Mouse (Mus musculus) Patski (cell line): ENCODE measurements at regions not wholly inside any gene's neighbourhood (a gene's known extent, or its start where the extent isn't known, plus 50 kb on each side); places are given as distances from the start of the nearest gene placed in this dataset.
A peak's percentile ranks its signal among the peaks of the same experiment; 100 is the strongest.

Experiments
- ATAC-seq: fragments of 100-300 bp; one replicate; pipeline ENCODE4 v1.8.0; 2021
- CTCF ChIA-PET: fragments of 350-600 bp; sonication (Branson Sonifier 250); formaldehyde crosslinking; loops from one replicate; lab custom pipeline; 2022; ENCODE audit warnings: inconsistent platforms; lab: Charles Lee
- POLR2A ChIA-PET: fragments of 350-600 bp; sonication (Branson Sonifier 250); formaldehyde crosslinking; loops from one replicate; lab custom pipeline; 2022; ENCODE audit warnings: antibody characterized with exemption, inconsistent platforms; lab: Charles Lee
- DNase-seq: peaks from one replicate; pipeline ENCODE4 v3.0.0-alpha.2; 2011; ENCODE audit warnings: low read depth, low spot score
- H3K27me3 ChIP-seq: fragments of 371-371 bp; one replicate; pipeline ENCODE4 v1.5.1; 2021
- CTCF ChIP-seq: fragments of 100-300 bp; IDR thresholded peaks from one replicate; pipeline ENCODE4 v1.5.1; 2021
- in situ Hi-C: fragments of 300-500 bp; cut with MboI; formaldehyde crosslinking; loops from 3 replicates; pipeline ENCODE4 v1.11.1; 2018; ENCODE audit warnings: low pct_unique_long_range_greater_than_20kb, mixed read lengths

DNA sequence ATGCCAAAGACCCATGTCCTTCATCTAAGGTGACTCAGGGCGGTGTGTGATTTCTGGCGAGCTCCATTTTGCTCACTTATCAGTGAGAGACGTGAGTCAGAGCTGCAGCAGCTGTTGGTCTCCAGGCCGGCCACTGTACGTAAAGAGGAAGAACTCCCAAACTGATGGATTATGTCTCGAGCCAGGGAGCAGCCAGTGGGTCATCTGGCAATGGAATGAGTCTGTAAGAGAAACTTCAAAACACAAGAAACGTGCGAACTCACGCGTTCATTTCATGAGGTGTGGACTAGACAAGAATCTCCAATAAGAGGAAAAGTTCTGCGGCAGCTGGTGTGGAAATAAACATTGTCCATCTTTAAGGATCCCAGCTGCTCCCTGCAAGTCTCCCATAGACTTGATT, 170.4 kb downstream of the Cand1 start:
- in situ Hi-C loops: no loop called here
- TF ChIP-seq CTCF: no peak
- ATAC-seq: no peak
- ChIA-PET CTCF (interaction anchor here (0.7 kb wide), 1 partner anchor 14 kb away, joined by 3 read pairs; no protein-coding TSS in a partner anchor), POLR2A (no interaction called here)
- H3K27me3 ChIP-seq: no peaks in the 10 kb centered on the region
- DNase-seq: no peak

DNA sequence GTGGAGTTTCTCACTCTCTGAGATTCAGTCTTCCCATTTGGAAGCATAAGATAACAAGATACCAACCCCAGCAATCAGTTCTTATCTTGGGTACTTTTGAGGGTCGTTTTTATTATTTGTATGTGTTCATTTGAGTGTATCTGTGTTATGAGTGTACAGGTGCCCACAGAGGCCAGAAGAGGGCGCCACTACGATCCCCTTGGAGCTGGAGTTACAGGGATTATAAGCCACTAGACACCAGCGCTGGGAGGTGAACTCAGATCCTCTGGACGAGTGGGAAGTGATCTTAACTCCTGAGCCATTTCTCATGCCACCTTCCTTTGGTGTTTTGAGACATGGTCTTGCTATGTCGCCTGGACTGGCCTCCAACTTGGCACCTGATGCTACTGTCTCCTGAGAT, 172.0 kb downstream of the Cand1 start:
- in situ Hi-C loops: no loop called here
- ChIA-PET CTCF (no interaction called here), POLR2A (no interaction called here)
- no peak for TF ChIP-seq CTCF
- ATAC-seq (no peak), DNase-seq (no peak)
- H3K27me3 ChIP-seq: no peaks in the 10 kb centered on the region

DNA sequence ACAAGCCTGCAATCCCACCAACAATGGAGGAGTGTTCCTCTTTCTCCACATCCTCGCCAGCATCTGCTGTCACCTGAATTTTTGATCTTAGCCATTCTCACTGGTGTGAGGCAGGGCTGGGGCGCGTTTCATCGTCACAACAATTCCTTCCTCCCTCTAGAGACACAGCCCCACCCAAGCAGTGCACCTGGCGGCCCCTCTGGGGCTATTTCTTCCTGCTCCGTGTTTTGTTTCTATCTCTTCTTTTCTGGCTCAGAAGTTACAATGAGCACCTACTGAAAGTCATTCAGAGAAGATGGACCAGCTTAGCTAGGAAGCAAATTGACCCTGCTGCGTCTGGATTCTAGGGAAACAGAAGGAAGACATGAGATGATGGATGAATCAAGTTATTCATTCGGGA, 172.5 kb downstream of the Cand1 start:
- ATAC-seq (no peak), DNase-seq (no peak)
- ChIA-PET CTCF (no interaction called here), POLR2A (no interaction called here)
- no peak for TF ChIP-seq CTCF
- H3K27me3 ChIP-seq: no peaks in the 10 kb centered on the region
- in situ Hi-C loops: no loop called here

GRCm38 (mm10) chr10:119065974-119066373, 173.9 kb downstream of the Cand1 start:
- POLR2A ChIA-PET: interaction anchor here (0.7 kb wide), 1 partner anchor 1028 kb away, joined by 7 read pairs; no protein-coding TSS in a partner anchor
- CTCF ChIA-PET: interaction anchor here (1.3 kb wide), 1 partner anchor 14 kb away, joined by 5 read pairs; no protein-coding TSS in a partner anchor
- H3K27me3 ChIP-seq: no peaks in the 10 kb centered on the region
- no peak for ATAC-seq
- DNase-seq: no peak
- TF ChIP-seq CTCF: no peak
- in situ Hi-C loops: no loop called here

GRCm38 (mm10) chr10:119065133-119065817, 174.6 kb downstream of the Cand1 start:
- ChIA-PET CTCF (interaction anchor here (1.3 to 1.4 kb wide), 2 partner anchors 14 kb away, joined by 5 read pairs; no protein-coding TSS in a partner anchor), POLR2A (interaction anchor here (0.6 kb wide), 1 partner anchor 363 kb away, joined by 3 read pairs; no protein-coding TSS in a partner anchor)
- ATAC-seq (peak; percentile 83), DNase-seq (peak; percentile 69)
- no peak for TF ChIP-seq CTCF
- in situ Hi-C loops: no loop called here
- H3K27me3 ChIP-seq: no peaks in the 10 kb centered on the region

DNA sequence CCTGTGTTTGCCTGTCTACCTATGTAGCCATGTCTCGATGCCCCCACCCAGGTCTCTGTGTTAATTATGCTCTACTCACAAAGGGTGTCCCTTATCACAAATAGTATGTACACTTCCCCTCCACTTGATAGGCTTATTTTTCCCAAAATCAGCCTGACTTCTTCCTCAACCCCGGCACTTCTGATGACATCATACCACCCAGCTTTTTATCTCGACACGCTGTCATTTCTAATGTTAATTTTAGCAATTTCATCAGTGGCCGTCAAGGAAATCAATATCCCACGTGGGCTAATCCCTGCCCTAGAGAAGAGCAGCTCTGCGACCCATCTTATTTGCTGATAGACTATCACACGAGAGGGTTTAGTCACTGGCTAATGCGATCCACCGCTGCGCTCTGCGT, 175.6 kb downstream of the Cand1 start:
- in situ Hi-C loops: no loop called here
- ATAC-seq (no peak), DNase-seq (no peak)
- ChIA-PET POLR2A (no interaction called here), CTCF (interaction anchor here (1.4 kb wide), 1 partner anchor 13 kb away, joined by 5 read pairs; no protein-coding TSS in a partner anchor)
- no peak for TF ChIP-seq CTCF
- no peaks in the 10 kb centered on the region for H3K27me3 ChIP-seq

GRCm38 (mm10) chr10:119063209-119063699, 176.6 kb downstream of the Cand1 start:
- DNase-seq: no peak
- POLR2A ChIA-PET: no interaction called here

DNA sequence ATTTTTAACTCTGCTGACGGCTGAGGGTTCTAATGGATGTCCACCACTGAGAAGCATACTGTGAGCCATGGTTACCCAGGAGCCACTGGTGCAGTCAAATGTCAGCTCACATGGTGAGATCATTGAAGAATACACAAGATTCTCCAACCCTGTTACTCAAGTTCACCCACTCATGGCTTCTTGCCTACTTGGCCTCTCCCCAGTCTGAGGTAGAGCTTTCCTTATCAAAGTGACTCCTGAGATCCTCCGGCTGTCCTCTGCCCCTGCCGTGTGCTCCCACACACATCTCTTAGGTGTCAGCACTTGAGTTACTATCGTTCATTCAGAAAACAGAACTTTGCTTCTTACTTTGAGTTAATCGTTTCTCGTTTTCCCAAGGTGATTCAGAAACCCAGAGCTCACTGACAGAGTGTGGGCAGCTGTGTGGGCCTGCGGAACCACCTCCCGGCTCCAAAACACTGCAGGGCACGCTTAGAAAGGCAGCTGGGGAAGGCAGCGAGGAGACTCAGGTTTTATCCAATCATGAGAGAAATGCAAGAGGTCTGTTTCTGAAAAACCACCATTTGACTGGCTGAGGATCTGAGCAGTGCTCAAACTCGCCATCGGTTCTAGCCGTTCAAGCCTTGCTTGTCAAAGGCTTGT, 177.8 kb downstream of the Cand1 start:
- CTCF ChIA-PET: interaction anchor here (1.2 kb wide), 1 partner anchor 79 kb away, joined by 3 read pairs; no protein-coding TSS in a partner anchor
- no peaks in the 10 kb centered on the region for H3K27me3 ChIP-seq
- POLR2A ChIA-PET: interaction anchor here (1.0 kb wide), 1 partner anchor 10 kb away, joined by 4 read pairs; no protein-coding TSS in a partner anchor
- TF ChIP-seq CTCF: no peak
- in situ Hi-C loops: no loop called here
- DNase-seq (no peak), ATAC-seq (no peak)

More at GRCm38 (mm10) chr10:119063209-119063699, 176.6 kb downstream of the Cand1 start:
- CTCF ChIA-PET: no interaction called here
- ATAC-seq: no peak
- H3K27me3 ChIP-seq: no peaks in the 10 kb centered on the region
- in situ Hi-C loops: no loop called here
- TF ChIP-seq CTCF: no peak

- in situ Hi-C loops: no loop called here
- H3K27me3 ChIP-seq: no peaks in the 10 kb centered on the region
- no peak for ATAC-seq
- TF ChIP-seq CTCF: no peak
- ChIA-PET CTCF (no interaction called here), POLR2A (interaction anchor here (1.0 kb wide), 1 partner anchor 10 kb away, joined by 4 read pairs; no protein-coding TSS in a partner anchor)
- no peak for DNase-seq
Observed at GRCm38 (mm10) chr10:119061349-119061850, 178.5 kb downstream of the Cand1 start.

DNA sequence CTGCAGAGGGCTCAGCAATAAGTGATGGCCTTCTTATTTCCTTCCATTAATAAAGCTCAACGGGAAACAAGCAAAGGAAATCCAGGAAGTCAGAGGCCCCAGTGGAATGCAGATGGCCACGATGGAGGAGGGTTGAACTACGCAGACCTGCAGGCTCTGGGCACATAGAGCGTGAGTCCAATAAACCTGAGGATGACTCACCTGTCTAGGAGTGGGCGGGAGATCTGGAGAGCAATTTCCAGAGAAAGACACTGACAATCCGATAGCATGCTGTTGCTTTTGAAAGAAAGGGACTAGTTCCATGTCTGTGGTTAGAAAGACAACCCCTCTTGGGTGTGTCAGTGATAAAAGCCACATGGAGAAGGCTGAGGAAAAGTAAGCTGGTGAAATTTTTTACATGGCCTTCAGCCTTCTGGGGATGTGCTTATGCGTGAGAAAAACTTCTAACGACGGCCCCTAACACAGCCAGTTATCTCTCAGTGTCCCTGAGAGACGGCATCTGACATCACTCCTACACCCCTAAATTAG, 181.3 kb downstream of the Cand1 start:
- no peak for TF ChIP-seq CTCF
- DNase-seq (no peak), ATAC-seq (no peak)
- ChIA-PET POLR2A (no interaction called here), CTCF (no interaction called here)
- in situ Hi-C loops: no loop called here
- H3K27me3 ChIP-seq: no peaks in the 10 kb centered on the region
